Mouse (Mus musculus): Measurements from ENCODE around the gene Fiz1. TPM values are rescaled to one million over a fixed set of nuclear protein-coding genes. Genes with fewer than 3 reads are reported as not detected.
A peak's percentile ranks its signal among the peaks of the same experiment; 100 is the strongest.

The Fiz1 gene
- polyA plus RNA-seq, 1 experiment, result 23.6 TPM

DNA sequence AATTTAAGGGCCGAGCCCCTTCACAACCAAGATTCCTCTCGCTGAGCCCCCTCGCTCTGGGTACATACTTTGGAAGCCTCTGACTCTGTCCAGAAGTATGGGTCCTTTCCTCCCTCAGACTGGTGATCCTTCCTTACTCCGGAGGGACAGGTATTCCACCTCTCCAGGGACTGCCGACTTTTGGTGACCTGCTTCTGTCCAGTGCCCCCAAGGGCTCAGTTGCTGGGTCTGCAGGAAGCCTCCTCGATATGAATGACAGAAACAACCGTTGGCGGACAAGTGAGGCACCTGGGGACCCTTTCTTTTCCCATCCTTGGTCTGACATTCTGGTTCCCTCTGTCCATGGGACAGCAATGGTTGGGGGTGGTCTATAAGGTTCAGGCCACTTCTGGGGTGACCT is 42.9 kb upstream of the Fiz1 start:
- TF ChIP-seq CTCF (IDR thresholded peaks at IDR 0.05; ENCODE audit: low read depth, low read length), result no peak
- TF ChIP-seq POLR2A (IDR thresholded peaks at IDR 0.05; ENCODE audit: borderline replicate concordance, low read depth, low read length), result no peak
- Histone ChIP-seq H3K4me1 (ENCODE audit: control insufficient read depth, insufficient read depth, low read length) (peaks cover 38% of the 10 kb centered on the region), H3K27ac (ENCODE audit: insufficient read depth, low read depth, low read length) (peak overlapping the region; percentile 91), H3K4me3 (ENCODE audit: insufficient read depth, low read length) (no peak overlapping the region)

DNA sequence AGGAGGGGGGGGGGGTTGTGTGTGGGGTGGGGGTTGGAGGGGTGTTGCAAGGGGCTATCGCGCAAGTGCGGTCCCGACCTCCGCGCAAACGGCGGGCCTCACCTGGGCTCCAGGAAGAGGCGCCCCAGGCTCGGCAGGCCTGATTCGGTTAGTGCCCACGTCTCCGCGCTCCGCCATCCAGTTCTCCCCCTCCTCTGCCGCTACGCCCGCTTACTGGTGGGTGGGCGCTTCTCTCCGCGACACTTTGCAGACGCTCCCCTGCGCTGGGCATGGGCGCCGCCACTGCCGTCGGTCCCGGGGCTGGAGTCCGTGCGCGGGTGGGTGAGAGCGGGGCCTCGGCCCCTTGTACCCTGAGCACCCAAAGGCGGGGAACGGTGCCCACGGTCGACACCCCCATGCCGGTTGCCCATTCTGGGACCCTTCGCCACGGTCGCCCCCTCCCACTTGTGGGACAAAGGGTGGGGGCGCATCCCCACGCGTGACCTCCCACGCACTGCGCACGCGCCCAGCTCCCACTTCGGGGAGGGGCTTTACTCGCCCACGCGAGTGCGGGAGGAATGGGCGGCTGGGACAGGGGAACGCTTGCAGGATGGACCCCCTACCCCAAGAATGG is 42.3 kb upstream of the Fiz1 start:
- no peak overlapping the region for H3K27ac ChIP-seq (ENCODE audit: insufficient read depth, low read depth, low read length)
- no peak overlapping the region; the same call in 1 of the 2 replicates for H3K4me3 ChIP-seq (ENCODE audit: insufficient read depth, low read length)
- peaks cover 38% of the 10 kb centered on the region for H3K4me1 ChIP-seq (ENCODE audit: control insufficient read depth, insufficient read depth, low read length)
- no peak for TF ChIP-seq POLR2A (IDR thresholded peaks at IDR 0.05; ENCODE audit: borderline replicate concordance, low read depth, low read length)
- no peak for TF ChIP-seq CTCF (IDR thresholded peaks at IDR 0.05; ENCODE audit: low read depth, low read length)

DNA sequence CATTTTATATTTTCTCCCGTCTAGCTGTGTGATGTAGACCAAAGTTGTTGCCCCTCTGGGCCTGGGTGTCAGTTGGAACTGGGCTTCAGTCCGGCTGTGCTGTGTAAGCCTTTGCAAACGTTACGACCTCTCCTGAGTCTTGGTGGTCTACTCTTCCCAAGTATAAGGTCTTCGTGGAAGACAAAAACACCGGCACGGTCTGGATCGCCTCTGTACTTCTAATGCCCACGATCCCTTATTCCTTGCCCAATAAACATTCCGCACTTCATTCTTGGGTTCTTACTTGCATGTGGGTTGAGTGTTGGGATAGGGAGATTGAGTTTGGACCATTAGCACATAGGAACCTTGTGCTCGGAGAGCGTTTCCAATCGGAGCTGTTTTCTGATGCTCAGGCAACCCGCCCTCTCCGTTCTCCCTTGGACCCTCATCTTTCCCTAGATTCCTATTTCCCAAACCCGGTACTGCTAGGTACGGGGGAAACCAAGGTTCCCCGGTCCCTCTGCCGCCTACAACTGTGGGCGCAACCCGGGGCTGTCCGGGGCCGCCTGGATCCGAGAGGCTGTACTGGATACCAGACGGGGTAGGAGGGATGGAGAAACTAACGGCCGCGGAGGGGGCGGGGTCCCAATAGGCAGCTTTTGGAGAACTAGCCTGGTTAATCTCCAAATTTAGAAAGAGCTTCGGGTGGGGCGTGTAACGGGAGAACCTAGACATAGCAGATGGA is 39.1 kb upstream of the Fiz1 start:
- TF ChIP-seq POLR2A (IDR thresholded peaks at IDR 0.05; ENCODE audit: borderline replicate concordance, low read depth, low read length) (no peak), CTCF (IDR thresholded peaks at IDR 0.05; ENCODE audit: low read depth, low read length) (no peak)
- H3K4me1 ChIP-seq (ENCODE audit: control insufficient read depth, insufficient read depth, low read length), result peaks cover 29% of the 10 kb centered on the region
- H3K27ac ChIP-seq (ENCODE audit: insufficient read depth, low read depth, low read length), result no peak overlapping the region
- peak overlapping the region; percentile 69 for H3K4me3 ChIP-seq (ENCODE audit: insufficient read depth, low read length)

DNA sequence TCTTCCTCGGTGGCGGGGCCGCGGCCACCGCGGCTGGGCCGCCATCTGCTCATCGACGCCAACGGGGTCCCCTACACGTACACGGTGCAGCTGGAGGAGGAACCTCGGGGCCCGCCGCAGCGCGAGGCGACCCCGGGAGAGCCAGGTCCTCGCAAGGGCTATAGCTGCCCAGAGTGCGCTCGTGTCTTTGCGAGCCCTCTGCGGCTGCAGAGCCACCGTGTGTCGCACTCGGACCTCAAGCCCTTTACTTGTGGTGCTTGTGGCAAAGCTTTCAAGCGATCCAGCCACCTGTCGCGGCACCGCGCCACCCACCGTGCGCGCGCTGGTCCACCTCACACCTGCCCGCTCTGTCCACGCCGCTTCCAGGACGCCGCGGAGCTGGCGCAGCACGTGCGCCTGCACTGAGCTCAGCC is 38.4 kb upstream of the Fiz1 start:
- peaks cover 23% of the 10 kb centered on the region for H3K4me1 ChIP-seq (ENCODE audit: control insufficient read depth, insufficient read depth, low read length)
- H3K27ac ChIP-seq (ENCODE audit: insufficient read depth, low read depth, low read length), result no peak overlapping the region
- TF ChIP-seq CTCF (IDR thresholded peaks at IDR 0.05; ENCODE audit: low read depth, low read length) (no peak), POLR2A (IDR thresholded peaks at IDR 0.05; ENCODE audit: borderline replicate concordance, low read depth, low read length) (no peak)
- peak overlapping the region; percentile 69 for H3K4me3 ChIP-seq (ENCODE audit: insufficient read depth, low read length)

DNA sequence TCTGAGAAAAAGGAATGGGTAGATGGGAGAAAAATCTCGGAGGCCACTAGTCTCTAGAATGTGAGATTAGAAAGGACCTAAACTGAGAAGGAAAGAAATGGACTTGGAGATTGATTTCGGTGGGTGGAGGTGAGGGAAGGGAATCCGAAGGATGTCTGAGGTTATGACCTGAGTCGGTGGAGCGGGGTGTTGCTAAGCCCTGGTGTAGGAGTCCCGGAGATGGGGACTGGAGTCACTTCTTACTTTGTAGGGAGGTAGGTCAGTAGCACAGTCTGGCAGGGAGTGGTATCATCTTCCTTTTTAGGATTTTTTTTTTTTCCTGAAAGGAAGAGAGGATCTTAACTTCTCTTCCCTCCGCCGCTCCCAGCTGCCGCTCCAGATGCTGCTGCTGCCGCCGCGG is 37.9 kb upstream of the Fiz1 start:
- no peak for TF ChIP-seq CTCF (IDR thresholded peaks at IDR 0.05; ENCODE audit: low read depth, low read length)
- TF ChIP-seq POLR2A (IDR thresholded peaks at IDR 0.05; ENCODE audit: borderline replicate concordance, low read depth, low read length), result no peak
- Histone ChIP-seq H3K4me3 (ENCODE audit: insufficient read depth, low read length) (peak overlapping the region; percentile 69), H3K4me1 (ENCODE audit: control insufficient read depth, insufficient read depth, low read length) (peaks cover 18% of the 10 kb centered on the region), H3K27ac (ENCODE audit: insufficient read depth, low read depth, low read length) (no peak overlapping the region)

DNA sequence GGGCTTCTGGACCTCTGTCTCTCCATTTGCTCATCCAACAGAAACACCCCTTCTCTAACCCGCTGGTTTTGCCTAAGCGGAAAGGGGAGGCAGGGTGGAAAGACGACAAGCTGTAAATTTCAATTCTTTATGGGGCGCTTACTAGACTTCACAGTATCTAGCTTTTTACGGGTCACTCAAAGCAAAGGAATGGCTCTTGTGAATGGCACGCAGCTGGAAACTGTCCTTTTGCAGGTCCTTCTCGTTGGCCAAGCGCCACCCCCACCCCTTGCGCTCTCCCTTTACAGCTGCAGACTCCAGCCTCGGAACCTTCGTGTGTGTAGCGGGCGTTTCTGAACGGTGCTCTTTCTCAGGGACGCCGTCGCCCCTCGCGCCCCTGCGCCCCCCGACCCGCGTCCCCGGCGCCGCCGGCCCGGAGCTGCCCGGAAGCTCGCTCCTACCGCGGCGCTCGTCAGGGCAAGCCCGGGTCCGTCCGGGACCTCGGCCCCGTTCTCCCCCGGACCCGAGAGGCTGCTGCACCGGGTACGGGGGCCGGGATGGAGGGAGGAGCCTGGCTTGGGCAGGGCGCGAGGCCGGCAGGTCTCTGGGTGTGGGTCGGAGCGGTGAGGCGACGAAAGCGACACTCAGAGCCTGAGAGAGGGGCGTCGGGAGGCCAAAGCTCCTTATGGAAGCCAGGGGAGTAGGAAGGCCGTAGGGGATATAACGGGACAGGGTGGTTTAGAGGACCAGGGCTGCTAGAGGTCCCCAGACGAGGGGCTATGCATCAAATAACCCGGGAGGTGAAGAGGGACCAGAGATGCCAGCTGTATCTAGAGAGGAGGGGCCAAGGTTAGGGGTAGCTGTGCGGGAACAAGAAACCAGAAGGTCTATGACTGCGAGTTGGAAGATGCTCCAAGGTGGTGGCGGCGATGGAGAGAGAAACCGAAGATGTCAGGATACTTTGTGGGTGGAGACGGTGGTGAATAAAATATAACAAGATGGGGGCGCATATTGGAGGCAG is 37.0 kb upstream of the Fiz1 start, which contains the start of gene Zfp580:
Gene Zfp580 (plus strand): TSS at position 346 of the 1,000 bp plus-strand sequence.
- peak within 1 kb of the TSS; percentile 69 for H3K4me3 ChIP-seq (ENCODE audit: insufficient read depth, low read length)
- peaks cover 12% of the 10 kb centered on the region for H3K4me1 ChIP-seq (ENCODE audit: control insufficient read depth, insufficient read depth, low read length)
- H3K27ac ChIP-seq (ENCODE audit: insufficient read depth, low read depth, low read length), result peak within 1 kb of the TSS; percentile 1; the same call in 1 of the 2 replicates
- TF ChIP-seq CTCF (IDR thresholded peaks at IDR 0.05; ENCODE audit: low read depth, low read length) (no peak), POLR2A (IDR thresholded peaks at IDR 0.05; ENCODE audit: borderline replicate concordance, low read depth, low read length) (no peak)

DNA sequence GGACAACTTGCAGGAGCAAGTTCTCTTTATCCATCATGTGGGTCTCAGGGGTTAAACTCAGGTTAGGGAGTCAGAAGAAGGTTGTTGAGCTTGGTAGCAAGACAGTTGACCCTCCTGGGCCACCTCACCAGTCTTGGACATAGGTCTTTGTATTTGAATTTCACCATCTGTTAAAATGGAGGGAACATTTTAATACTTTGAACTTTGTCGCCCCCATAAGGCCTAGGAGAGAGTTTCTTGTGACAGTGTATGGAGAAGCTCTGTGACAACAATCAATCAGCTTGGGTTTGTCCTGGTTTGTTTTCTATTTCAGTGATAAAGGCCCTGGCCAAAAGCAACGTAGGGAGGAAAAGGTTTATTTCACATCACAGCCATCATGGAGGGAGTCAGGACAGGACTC is 32.8 kb upstream of the Fiz1 start:
- Histone ChIP-seq H3K4me3 (ENCODE audit: insufficient read depth, low read length) (no peak overlapping the region), H3K4me1 (ENCODE audit: control insufficient read depth, insufficient read depth, low read length) (peaks cover 6% of the 10 kb centered on the region), H3K27ac (ENCODE audit: insufficient read depth, low read depth, low read length) (no peak overlapping the region)
- TF ChIP-seq POLR2A (IDR thresholded peaks at IDR 0.05; ENCODE audit: borderline replicate concordance, low read depth, low read length), result no peak
- no peak for TF ChIP-seq CTCF (IDR thresholded peaks at IDR 0.05; ENCODE audit: low read depth, low read length)

DNA sequence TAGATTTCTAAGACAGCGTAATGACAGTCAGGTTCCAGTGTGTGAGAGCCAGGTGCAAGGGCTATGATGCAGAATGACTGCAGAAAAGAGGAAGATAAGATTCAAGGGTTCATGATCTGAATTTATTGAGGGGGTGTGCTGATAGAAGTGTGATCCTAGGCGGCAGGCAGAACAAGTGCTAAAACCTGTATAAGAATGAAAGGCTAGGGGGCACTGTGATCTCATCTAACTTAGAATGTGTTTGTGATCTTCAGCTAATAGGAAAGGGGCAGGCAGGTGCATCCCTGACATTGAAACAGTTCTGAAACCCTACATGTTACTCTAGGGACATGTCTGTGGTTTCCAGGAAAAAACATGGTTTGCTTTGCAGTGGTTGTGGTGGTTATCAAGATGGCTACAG is 31.6 kb upstream of the Fiz1 start:
- Histone ChIP-seq H3K27ac (ENCODE audit: insufficient read depth, low read depth, low read length) (no peak overlapping the region), H3K4me3 (ENCODE audit: insufficient read depth, low read length) (no peak overlapping the region), H3K4me1 (ENCODE audit: control insufficient read depth, insufficient read depth, low read length) (peaks cover 6% of the 10 kb centered on the region)
- TF ChIP-seq POLR2A (IDR thresholded peaks at IDR 0.05; ENCODE audit: borderline replicate concordance, low read depth, low read length) (no peak), CTCF (IDR thresholded peaks at IDR 0.05; ENCODE audit: low read depth, low read length) (no peak)

DNA sequence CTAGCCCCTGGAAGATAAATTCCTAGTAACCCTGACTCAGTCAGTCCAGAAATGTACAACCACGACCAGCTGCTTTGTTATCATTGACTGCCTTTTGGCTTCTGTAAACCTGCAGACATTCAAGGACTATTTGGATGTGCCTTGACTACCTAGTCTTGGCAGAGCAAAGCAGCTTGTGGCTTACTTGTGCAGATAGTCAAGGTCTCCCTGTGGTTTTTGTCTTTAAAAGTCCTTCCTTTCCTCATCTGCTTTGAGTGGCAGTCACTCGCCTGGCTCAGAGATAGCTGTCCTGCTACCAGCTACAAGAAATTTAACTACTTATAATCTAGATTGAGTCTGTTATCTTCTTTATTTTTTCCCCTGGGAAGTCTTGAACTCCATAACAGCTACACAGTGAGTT is 30.5 kb upstream of the Fiz1 start:
- Histone ChIP-seq H3K27ac (ENCODE audit: insufficient read depth, low read depth, low read length) (no peak overlapping the region), H3K4me1 (ENCODE audit: control insufficient read depth, insufficient read depth, low read length) (no peaks in the 10 kb centered on the region), H3K4me3 (ENCODE audit: insufficient read depth, low read length) (no peak overlapping the region)
- no peak for TF ChIP-seq CTCF (IDR thresholded peaks at IDR 0.05; ENCODE audit: low read depth, low read length)
- TF ChIP-seq POLR2A (IDR thresholded peaks at IDR 0.05; ENCODE audit: borderline replicate concordance, low read depth, low read length), result no peak

Data from bone marrow macrophage, adult 2 months (primary cell).